Mouse (Mus musculus): ENCODE data around the gene Wdr17.

DNA sequence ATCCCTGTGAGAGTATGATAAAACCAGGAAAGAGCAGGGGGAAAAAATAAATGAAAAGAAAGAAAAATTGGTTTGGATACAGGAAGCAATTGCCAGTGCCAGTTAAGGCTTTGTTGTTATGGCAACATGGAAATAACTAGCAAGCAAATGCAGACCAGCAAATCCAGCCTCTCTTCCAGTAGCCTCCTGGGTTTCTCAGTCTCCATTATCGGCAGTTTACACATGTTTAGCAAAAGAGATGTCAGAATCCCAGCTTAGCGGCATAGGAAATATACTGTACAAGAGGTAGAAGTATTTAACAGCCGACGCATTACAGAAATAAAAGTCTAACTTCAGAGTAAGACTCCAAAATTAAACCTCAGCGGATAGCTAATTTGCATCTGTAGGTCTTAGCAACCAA lies 292.4 kb downstream of the Wdr17 start:
- TF ChIP-seq EP300 (IDR thresholded peaks at IDR 0.05; ENCODE audit: insufficient read depth, low read depth, low read length) (no peak), POLR2A (IDR thresholded peaks at IDR 0.05; ENCODE audit: insufficient read depth, low read depth, low read length) (no peak)

All from heart, adult 2 months (tissue).